Mouse (Mus musculus) embryonic fibroblast, embryonic 13.5 days (primary cell): Measurements from ENCODE around the gene Tmem175.

Source experiments
- CTCF ChIP-seq: IDR thresholded peaks from 2 replicates; pipeline ENCODE4 v1.5.1; 2011; ENCODE audit warnings: mild to moderate bottlenecking, control low read depth, low read length, moderate library complexity, borderline replicate concordance; ENCODE audit not compliant: insufficient read depth
- POLR2A ChIP-seq: IDR thresholded peaks from 2 replicates; pipeline ENCODE4 v1.6.1; 2011; ENCODE audit warnings: low read depth, mild to moderate bottlenecking, control low read depth, low read length, moderate library complexity

DNA sequence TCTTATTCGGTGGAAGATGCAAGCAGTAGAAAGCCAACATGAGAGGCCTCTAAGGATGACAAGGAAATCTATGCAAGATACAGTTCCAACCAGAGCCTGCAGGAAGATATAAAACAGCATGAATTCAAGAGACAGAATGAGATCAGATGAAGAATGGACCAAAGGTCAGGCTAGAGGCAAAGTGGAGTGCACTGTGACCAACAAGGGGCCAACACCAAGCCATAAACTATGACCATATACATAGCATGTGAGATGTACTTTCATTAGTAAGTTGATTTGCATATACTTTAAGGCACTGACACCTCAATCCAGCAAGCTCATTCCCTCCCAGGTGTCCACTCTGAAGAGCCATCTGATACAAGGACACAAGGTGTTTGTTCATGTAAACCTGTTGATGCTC is 19.1 kb upstream of the Tmem175 start:
- TF ChIP-seq CTCF (no peak), POLR2A (no peak)
